13 mouse cellular contexts compared by ENCODE assay signal in the genomic region with DNA sequence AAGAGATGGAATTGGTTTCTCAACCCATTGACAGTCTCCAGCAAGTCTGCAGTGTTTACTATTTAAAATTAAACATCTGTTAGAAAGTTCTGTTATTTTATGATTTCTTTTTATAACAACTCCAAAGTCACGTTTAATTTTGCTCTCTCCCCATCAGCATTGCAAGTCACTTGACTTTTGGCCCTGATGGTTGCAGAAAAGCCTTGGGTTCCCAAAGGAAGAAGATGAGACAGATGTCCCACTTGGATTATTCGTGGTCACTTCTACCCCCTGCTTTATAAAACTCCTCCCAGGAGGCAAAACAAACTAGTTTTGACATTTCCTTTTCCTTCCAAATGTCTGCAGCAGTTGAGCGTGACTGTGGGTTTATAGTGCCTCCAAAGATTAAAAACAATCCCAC.
"Had no signal": no experiment of that assay in that cellular context is flagged by ENCODE, and none has a peak within 500 bp of the region (broad histone marks: within the 10 kb centered on the region; RNA-seq: fewer than 3 reads in every experiment).

No protein-coding gene starts in this region.

- H3K9me3 ChIP-seq: limb, embryonic 15.5 days; midbrain, embryonic 10.5 days; neural tube, embryonic 15.5 days had no signal

- H3K27me3 ChIP-seq: limb, embryonic 15.5 days; liver, embryonic 12.5 days; neural tube, embryonic 15.5 days had no signal

- H3K4me3 ChIP-seq: limb, embryonic 15.5 days; liver, embryonic 12.5 days; midbrain, embryonic 10.5 days; myocyte; neural tube, embryonic 15.5 days had no signal

- ATAC-seq: liver, embryonic 12.5 days had no signal

- H3K9ac ChIP-seq: limb, embryonic 15.5 days; liver, embryonic 12.5 days; lung, embryonic 14.5 days; neural tube, embryonic 15.5 days had no signal

- H3K36me3 ChIP-seq: limb, embryonic 15.5 days; liver, embryonic 12.5 days; midbrain, embryonic 10.5 days; neural tube, embryonic 15.5 days had no signal

- H3K27ac ChIP-seq: limb, embryonic 15.5 days; liver, embryonic 12.5 days; midbrain, embryonic 10.5 days; neural tube, embryonic 15.5 days had no signal

- DNase-seq: left cerebral cortex, postnatal 4 days; lung, embryonic 14.5 days; lung, postnatal 10 days; lung, postnatal 4 days; midbrain, embryonic 14.5 days; spleen, adult 18-20 months; thymus, adult 18-20 months; thymus, postnatal 14 days had no signal

- H3K4me2 ChIP-seq: limb, embryonic 15.5 days; liver, embryonic 12.5 days; lung, embryonic 14.5 days; neural tube, embryonic 15.5 days had no signal

- H3K4me1 ChIP-seq: limb, embryonic 15.5 days; liver, embryonic 12.5 days; midbrain, embryonic 10.5 days; neural tube, embryonic 15.5 days had no signal
